Mouse (Mus musculus) myocyte (in vitro differentiated cells): ENCODE data around the gene Ccdc57.

ENCODE experiments used
- E2F4 ChIP-seq: IDR thresholded peaks from one replicate; pipeline ENCODE4 v1.6.1; 2011; ENCODE audit warnings: mild to moderate bottlenecking, control low read depth, moderate library complexity; ENCODE audit not compliant: insufficient read depth
- POLR2A ChIP-seq: IDR thresholded peaks from one replicate; pipeline ENCODE4 v1.6.1; 2011; ENCODE audit warnings: low read depth, mild to moderate bottlenecking, control low read depth, moderate library complexity; ENCODE audit not compliant: insufficient read length
- TCF12 ChIP-seq: IDR thresholded peaks from one replicate; pipeline ENCODE4 v1.6.1; 2011; ENCODE audit warnings: mild to moderate bottlenecking, control low read depth; ENCODE audit not compliant: poor library complexity, insufficient read depth, severe bottlenecking
- USF1 ChIP-seq: IDR thresholded peaks from one replicate; pipeline ENCODE4 v1.6.1; 2011; ENCODE audit warnings: low read depth, mild to moderate bottlenecking, control low read depth, moderate library complexity

- no peak for TF ChIP-seq E2F4
- no peak for TF ChIP-seq USF1
- TF ChIP-seq POLR2A: no peak
- no peak for TF ChIP-seq TCF12
Observed at GRCm38 (mm10) chr11:120959564-120959963, 26.9 kb upstream of the Ccdc57 start.
